Mouse (Mus musculus) MEL-GATA-1-ER (cell line): ENCODE results near the gene B3gnt7.

Experiments used
- DNase-seq: peaks from one replicate; pipeline ENCODE4 v3.0.0-alpha.2; 2012; ENCODE audit warnings: low read depth; ENCODE audit errors: extremely low read depth

Gene B3gnt7

DNA sequence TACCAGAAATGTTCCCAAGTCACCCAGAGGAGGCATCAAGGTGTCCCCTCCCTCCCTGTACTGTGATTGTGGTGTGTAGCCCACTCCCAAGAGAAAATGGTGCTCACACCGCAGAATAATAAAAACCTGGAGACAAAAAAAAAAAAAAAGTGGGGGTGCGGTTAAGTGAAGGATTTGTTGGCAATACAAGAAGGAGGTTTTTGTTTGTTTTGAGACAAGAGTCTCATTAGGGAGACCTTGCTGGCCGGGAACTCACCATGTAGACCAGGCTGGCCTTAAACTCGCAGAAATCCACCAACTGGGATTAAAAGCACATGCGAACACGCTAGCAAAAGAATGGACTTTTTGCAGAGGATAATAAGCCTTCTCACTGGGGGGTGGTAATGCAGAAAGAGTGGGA lies at the start of gene B3gnt7:
Gene B3gnt7, plus strand, starts transcription at position 301 of the 400 bp plus-strand sequence.
- no peak for DNase-seq

GRCm38 (mm10) chr1:86253410-86253809 lies 49.2 kb upstream of the B3gnt7 start:
- no peak for DNase-seq

- DNase-seq: no peak
These were observed 46.3 kb upstream of the B3gnt7 start for GRCm38 (mm10) chr1:86256311-86256710.

DNA sequence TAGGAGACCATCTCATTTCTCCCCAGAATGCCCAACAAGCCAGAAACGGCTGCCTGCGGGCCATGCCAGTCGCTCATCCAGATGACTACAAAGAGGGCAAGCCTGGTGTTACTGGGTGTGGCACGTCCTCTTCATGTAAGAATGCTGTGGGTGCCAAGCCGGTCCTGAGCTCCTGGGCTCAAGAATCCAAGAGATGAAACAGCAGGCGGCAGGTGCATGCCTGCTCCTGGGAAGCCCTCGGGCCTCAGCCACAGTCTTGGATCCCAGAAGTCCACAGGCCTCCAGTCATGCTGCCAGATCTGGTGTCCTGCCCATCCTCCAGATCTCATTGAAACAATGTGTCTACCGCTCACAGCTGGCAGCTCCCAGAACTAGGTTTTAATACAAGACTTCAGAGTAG lies 45.4 kb upstream of the B3gnt7 start:
- no peak for DNase-seq

GRCm38 (mm10) chr1:86258171-86258824 lies 44.3 kb upstream of the B3gnt7 start:
- no peak for DNase-seq

DNA sequence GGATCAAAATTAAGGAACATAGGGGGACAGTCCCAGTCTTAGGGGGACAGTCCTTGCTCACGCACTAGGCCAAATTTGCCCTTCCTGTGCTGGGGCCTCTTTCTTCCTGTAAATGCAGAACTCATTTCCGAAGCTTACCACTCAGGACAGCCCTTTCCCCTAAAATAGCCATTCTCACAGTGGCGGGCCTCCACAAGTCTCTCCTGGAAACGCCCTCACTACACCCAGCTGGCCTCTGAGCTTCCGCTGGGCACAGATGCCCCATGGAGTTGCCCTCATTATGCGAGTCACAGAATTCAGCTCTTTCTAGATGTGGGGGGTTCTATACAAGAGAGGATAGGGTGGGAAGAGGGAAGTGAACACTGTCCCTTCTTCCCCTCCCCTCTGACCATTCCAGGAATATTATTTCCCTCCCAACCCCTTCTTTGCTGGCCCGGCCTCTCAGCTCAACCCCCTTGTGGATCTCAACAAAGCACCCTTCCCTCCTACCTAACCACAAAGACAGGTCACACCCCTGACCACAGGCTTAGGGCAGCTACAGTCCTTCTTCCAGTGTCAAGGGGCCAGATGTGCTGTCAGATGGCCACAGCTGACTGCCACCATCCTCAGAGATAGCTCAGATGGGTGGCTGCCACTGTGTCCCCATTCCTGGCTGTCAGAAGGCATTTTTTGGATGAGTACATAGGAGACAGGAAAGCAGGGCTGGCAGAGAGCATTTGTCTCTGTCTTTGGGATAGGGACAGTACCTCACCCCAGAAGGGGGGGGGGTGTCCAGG lies 38.9 kb upstream of the B3gnt7 start:
- DNase-seq: no peak

GRCm38 (mm10) chr1:86265060-86265459 lies 37.6 kb upstream of the B3gnt7 start:
- DNase-seq: no peak

DNA sequence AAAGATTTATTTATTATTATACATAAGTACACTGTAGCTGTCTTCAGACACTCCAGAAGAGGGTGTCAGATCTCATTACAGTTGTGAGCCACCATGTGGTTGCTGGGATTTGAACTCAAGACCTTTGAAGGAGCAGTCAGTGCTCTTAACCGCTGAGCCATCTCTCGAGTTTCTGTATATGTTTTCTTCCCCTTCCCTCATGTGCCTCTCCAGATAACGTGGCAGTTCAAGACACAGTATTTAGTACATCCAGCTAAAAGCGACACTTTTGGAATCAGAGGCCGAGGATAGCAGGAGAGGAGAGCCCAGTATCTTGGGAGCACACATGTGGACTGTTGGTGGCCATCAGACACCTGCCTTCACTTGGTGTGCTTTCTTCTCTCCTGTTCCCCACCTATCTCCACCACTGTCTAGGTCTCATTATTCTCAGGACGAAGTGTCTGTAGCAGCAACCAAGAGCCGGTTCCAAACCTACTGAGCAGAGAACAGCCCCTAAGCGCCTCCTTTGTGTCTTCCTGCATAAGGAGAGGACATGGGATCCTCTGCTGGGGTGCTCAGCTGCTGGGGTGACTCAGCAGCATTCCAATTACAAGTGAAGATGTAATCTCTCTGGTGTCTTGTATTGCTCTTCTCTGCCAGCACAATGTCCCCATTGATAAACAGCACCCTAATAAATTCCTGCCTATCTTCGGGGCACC lies 34.0 kb upstream of the B3gnt7 start:
- no peak for DNase-seq

GRCm38 (mm10) chr1:86269190-86269508 lies 33.5 kb upstream of the B3gnt7 start:
- DNase-seq: no peak

GRCm38 (mm10) chr1:86271707-86272106 lies 30.9 kb upstream of the B3gnt7 start:
- DNase-seq: no peak

GRCm38 (mm10) chr1:86277055-86277454 lies 25.6 kb upstream of the B3gnt7 start:
- no peak for DNase-seq

DNA sequence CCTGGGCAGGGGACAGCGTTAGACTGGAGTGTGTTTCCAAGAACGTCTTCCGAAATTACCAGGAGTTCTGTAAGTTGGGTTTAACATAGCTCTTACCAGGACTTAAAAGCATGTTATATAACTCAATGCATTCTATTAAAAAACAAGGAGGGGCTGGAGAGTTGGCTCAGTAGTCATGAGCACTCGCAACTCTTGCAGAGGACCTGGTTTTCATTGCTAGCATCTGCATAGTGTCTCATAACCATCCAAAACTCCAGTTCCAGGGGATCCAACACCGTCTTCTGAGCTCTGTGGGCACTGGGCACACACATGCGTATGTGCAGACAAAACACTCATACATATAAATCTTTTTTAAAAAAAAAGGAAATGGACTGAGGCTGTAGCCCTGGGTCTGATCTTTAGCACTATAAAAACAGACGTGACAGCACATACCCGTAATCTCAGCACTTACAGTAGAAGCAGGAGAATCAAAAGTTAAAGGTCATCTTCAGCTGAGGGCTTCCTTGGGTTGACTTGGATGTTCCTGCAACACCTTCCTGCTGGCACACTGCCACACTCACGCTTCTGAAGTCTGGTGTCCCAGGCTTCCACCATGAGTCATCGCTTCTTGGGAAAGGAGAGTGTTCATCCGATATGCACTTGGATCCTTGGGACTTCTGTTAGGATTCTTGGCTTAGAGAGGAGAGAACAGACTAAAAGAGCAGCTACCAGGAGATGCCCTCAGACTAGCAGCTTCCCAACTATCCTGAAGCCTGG lies 20.7 kb upstream of the B3gnt7 start:
- no peak for DNase-seq

GRCm38 (mm10) chr1:86284101-86284500 lies 18.5 kb upstream of the B3gnt7 start:
- no peak for DNase-seq

GRCm38 (mm10) chr1:86285295-86285694 lies 17.3 kb upstream of the B3gnt7 start:
- no peak for DNase-seq

DNA sequence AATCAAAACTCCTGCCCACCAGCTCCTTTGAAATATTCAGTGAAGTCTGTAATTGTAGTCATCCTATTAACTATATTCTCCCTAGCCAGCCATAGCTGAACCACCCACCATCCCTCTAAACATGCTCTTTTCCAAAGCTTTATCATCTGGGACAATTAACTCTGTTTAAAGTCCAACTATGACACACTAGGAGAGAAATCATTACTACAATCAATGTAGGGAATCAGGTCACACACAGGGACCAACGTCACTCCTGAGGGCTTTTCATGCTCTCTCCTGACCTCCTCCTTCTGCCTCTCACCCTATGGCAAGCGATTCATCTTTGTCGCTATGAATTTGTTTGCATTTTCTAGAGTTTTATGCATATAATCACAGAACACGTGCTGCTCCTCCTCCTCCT lies 15.2 kb upstream of the B3gnt7 start:
- DNase-seq: no peak

- DNase-seq: no peak
These were observed 12.2 kb upstream of the B3gnt7 start for GRCm38 (mm10) chr1:86290452-86290851.

DNA sequence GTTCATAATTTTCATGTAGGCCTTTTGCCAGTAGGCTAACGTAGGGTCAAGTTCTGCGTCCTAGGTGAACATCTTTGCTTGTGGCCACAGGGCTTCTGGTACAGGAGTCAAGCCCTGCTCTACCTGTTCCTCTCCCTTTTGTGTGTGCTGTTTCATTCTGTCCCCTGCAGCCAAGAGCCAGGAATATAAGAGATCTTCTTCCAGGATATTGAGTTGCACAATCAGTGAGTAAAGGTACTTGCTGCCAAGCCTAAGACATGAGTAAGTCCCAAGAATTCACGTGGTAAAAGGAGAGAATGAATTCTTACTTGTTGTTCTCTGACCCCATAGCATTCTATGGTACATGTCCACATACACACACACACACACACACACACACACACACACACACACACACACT lies 9.5 kb upstream of the B3gnt7 start:
- DNase-seq: no peak

- DNase-seq: no peak
These were observed 8.8 kb upstream of the B3gnt7 start for GRCm38 (mm10) chr1:86293868-86294267.

GRCm38 (mm10) chr1:86294472-86294871 lies 8.2 kb upstream of the B3gnt7 start:
- no peak for DNase-seq

DNA sequence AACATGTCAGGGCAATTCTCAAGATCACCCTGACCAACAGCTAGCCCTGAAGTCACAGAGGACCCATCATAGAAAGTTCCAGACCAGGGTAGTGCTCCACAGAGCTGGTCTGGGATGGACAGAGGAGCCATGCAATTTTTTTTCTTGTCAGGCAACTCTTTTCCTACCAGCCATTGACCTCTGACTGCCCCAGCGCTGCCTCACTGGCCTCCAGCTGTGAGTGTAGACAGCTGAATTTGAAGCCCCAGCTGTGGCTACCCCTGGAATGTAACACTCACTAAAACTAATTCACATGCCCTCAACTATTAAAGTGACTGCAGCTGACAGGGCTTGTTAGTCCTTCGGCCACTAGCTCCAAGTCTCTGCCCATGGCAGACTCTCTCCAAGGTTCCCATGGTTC lies 2.5 kb upstream of the B3gnt7 start:
- DNase-seq: no peak

DNA sequence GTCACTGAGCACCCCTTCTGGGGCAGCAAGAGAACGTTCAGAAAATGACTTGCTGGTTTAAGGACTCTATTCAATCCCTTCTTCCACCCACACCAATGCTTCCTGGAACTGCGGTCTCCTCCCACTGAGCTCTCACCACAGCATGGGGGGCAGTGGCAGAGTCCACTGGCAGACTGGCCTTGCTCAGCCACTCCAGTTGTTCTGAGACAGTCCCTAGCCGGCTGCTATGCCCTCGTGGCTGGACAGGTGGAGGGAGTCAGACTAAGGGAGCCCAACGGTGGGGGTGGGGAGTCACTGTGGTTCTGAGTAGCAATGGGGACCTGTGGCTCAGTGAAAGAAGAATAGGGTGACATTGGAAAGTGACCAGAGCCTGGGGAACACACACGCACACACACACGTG lies 1.9 kb upstream of the B3gnt7 start:
- DNase-seq: no peak
